Mouse (Mus musculus) limb, embryonic 12.5 days (tissue): ENCODE data around the gene Il22. TPM values are rescaled to one million over a fixed set of nuclear protein-coding genes. Genes with fewer than 3 reads are reported as not detected.
A peak's percentile ranks its signal among the peaks of the same experiment; 100 is the strongest.
"Not testable (repeated sequence)": the region's sequence is repeated elsewhere in the genome, so short reads cannot be mapped to it uniquely, and the experiment has no call there.

Experiments
- ATAC-seq: fragments of 200-750 bp; cut with Nextera tagmentation; 2 replicates; pipeline ENCODE4 v1.8.0; 2017; ENCODE audit warnings: low read depth, moderate TSS enrichment; ENCODE audit not compliant: insufficient number of reproducible peaks, insufficient read depth, low FRiP score, low TSS enrichment
- H3K27ac ChIP-seq: fragments of 300-500 bp; sonication (generic); 2 replicates; pipeline ENCODE4 v1.5.1; 2016; ENCODE audit warnings: mild to moderate bottlenecking, moderate library complexity
- H3K27me3 ChIP-seq: fragments of 300-500 bp; sonication (generic); 2 replicates; pipeline ENCODE4 v1.6.1; 2016; ENCODE audit warnings: mild to moderate bottlenecking, moderate library complexity
- H3K36me3 ChIP-seq: fragments of 300-500 bp; sonication (generic); 2 replicates; pipeline ENCODE4 v1.6.1; 2016; ENCODE audit warnings: mild to moderate bottlenecking, moderate library complexity
- H3K4me1 ChIP-seq: fragments of 300-500 bp; sonication (generic); replicated peaks from 2 replicates; pipeline ENCODE4 v1.6.1; 2016
- H3K4me2 ChIP-seq: fragments of 300-500 bp; sonication (generic); 2 replicates; pipeline ENCODE4 v1.6.1; 2016; ENCODE audit warnings: mild to moderate bottlenecking, moderate library complexity
- H3K4me3 ChIP-seq: fragments of 300-500 bp; sonication (generic); replicated peaks from 2 replicates; pipeline ENCODE4 v1.5.1; 2016; ENCODE audit warnings: mild to moderate bottlenecking
- H3K9ac ChIP-seq: fragments of 300-500 bp; sonication (generic); replicated peaks from 2 replicates; pipeline ENCODE4 v1.6.1; 2016; ENCODE audit warnings: mild to moderate bottlenecking, moderate library complexity
- H3K9me3 ChIP-seq: fragments of 300-500 bp; sonication (generic); 2 replicates; pipeline ENCODE4 v1.6.1; 2016; ENCODE audit warnings: mild to moderate bottlenecking, moderate library complexity
- WGBS: fragments of 180-500 bp; shearing (Covaris S2); methylation state at CpG from one replicate; pipeline ENCODE4 v1.1.7; 2016; 5-methylcytosine and 5-hydroxymethylcytosine counted together
- polyA plus RNA-seq: library from polyadenylated mRNA; unstranded; fragments of >200 nt; fragmentation: Nextera tagmentation; extraction: Ambion mirVana; gene quantifications from 2 replicates; pipeline ENCODE4 v1.2.1, GENCODE M21; 2016

The Il22 gene
- polyA plus RNA-seq, 1 experiment from 2014 or later = not detected

DNA sequence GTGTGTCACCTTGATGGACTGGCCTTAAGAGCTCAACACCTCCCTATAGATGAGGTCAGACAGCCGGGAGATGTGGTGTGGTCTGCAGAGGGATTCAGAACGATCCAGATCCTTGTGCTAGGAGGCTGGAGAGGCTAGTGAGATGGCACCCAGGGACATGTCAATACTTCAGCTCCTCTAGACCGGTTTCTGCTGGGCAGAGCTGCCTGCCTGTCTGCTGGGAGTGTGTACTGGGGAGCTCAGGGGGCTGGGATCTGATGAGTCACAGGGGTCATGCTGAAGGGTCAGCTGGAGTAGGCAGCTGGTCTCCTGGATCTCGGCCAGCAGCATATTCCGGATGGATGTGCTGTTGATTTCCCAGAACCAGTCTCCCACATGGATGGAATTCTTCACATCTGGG lies 27.9 kb downstream of the Il22 start:
- H3K9me3 ChIP-seq, H3K4me1 ChIP-seq, H3K4me2 ChIP-seq, ATAC-seq, H3K27me3 ChIP-seq, H3K27ac ChIP-seq, H3K36me3 ChIP-seq, H3K9ac ChIP-seq, H3K4me3 ChIP-seq: not testable (repeated sequence)
- no CpG with 5 or more reads among the region's 5 CpGs for WGBS

DNA sequence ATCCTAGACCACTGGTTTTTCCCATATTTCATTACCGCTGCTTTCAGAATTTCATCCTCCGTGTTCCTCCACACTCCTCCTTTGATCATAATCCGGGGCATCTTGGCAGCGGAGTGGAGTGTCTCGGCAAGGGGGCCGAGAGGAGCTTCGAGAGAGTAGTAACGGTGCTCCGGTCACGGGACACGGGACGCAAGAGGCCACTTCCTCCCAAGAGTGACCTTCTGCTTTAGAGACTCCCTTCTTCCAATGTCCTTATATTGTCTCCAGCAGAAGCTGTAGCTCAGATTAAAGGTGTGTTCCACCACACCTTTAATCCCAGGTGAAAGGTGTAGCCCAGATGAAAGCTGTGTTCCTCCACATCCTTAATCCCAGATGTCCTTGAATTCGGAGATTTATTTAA lies 35.9 kb downstream of the Il22 start, which contains the start of gene Gm32717:
Gene Gm32717, minus strand, starts transcription at position 101 of the 400 bp plus-strand sequence.
- not testable (repeated sequence) for H3K27me3 ChIP-seq, H3K9ac ChIP-seq, H3K36me3 ChIP-seq, H3K4me1 ChIP-seq, H3K27ac ChIP-seq, H3K4me3 ChIP-seq, H3K4me2 ChIP-seq, H3K9me3 ChIP-seq, ATAC-seq
- WGBS = no CpG with 5 or more reads among the region's 13 CpGs

DNA sequence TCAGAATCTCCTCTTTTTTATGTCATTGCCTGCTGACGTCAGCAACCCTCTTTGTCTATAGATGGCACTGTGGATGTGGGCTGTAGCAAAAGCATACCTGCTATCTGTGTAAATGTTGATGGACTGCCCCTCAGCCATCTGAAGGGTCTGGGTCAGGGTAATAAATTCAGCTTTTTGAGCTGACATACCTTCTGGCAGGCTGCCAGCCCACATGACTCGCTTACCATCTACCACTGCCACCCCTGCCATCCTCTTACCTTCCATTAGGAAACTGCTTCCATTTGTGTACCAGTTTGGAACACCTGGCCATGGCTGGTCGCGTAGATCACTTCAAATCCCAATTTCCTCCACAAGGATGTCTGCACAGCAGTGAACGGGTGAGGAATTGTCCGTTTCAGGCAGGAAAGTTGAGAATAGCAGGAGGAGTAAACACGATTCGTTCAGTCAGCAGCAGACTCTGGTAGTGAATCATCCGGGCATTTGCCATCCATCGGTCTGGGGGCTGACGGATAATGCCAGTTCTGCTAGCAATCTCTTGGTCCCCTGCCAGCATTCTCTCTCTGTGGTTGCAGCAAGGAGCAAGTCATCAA lies 44.4 kb downstream of the Il22 start:
- ATAC-seq, H3K27me3 ChIP-seq, H3K4me1 ChIP-seq, H3K9ac ChIP-seq, H3K4me3 ChIP-seq, H3K4me2 ChIP-seq, H3K9me3 ChIP-seq, H3K27ac ChIP-seq, H3K36me3 ChIP-seq: not testable (repeated sequence)
- 85% methylated on average over 11 of the region's 11 CpGs for WGBS

DNA sequence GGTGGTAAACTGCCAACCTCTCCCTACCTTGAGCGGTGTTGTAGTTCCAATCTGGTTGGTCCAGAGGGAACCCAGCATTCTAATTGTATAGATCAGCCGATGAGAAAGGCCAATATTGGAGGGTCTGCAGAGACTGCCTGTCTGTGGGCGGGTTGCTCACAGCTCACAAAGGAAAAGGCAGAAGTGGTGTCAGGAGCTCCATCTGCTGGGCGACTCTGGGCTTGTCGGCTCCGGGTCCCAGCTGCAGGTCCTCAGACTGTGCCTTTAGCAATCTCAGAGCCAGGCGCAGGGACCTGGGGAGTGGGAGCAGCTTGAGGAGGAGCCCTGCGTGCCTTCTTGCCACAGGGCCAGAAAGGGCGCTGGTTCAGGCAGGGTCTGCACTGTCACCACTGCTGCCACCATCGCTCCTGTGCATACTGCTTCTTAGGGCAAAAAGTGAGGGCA lies 46.1 kb downstream of the Il22 start:
- H3K27me3 ChIP-seq = no peaks in the 10 kb centered on the region
- no peak overlapping the region for H3K27ac ChIP-seq
- no peaks in the 10 kb centered on the region for H3K9me3 ChIP-seq
- H3K4me1 ChIP-seq = no peaks in the 10 kb centered on the region
- ATAC-seq = peak; percentile 82
- no peak overlapping the region for H3K4me3 ChIP-seq
- H3K36me3 ChIP-seq = no peaks in the 10 kb centered on the region
- H3K9ac ChIP-seq = no peak overlapping the region
- H3K4me2 ChIP-seq = peak overlapping the region; percentile 29
- 36% methylated on average over 10 of the region's 10 CpGs for WGBS

DNA sequence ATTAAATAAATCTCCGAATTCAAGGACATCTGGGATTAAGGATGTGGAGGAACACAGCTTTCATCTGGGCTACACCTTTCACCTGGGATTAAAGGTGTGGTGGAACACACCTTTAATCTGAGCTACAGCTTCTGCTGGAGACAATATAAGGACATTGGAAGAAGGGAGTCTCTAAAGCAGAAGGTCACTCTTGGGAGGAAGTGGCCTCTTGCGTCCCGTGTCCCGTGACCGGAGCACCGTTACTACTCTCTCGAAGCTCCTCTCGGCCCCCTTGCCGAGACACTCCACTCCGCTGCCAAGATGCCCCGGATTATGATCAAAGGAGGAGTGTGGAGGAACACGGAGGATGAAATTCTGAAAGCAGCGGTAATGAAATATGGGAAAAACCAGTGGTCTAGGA lies 53.6 kb downstream of the Il22 start, which contains the start of gene Gm32802:
Gene Gm32802, plus strand, starts transcription at position 301 of the 400 bp plus-strand sequence.
- no CpG with 5 or more reads among the region's 13 CpGs for WGBS
- not testable (repeated sequence) for H3K4me1 ChIP-seq, H3K27me3 ChIP-seq, H3K9me3 ChIP-seq, H3K36me3 ChIP-seq, ATAC-seq, H3K27ac ChIP-seq, H3K4me3 ChIP-seq, H3K9ac ChIP-seq, H3K4me2 ChIP-seq

Other genes starting within 250 kb of the Il22 start
- 55.0 and 64.0 TPM in 2 replicates for gene Mdm1, start 63.1 kb upstream of the Il22 start, polyA plus RNA-seq
- gene Gm32717, start 35.8 kb downstream of the Il22 start, polyA plus RNA-seq = 0.10 and 0.14 TPM in 2 replicates
- gene Gm32802, start 53.7 kb downstream of the Il22 start, polyA plus RNA-seq = 0.10 and 0.14 TPM in 2 replicates
- gene Iltifb, start 90.1 kb downstream of the Il22 start, polyA plus RNA-seq = not detected in 2 replicates
- gene Gm9040, start 122.0 kb downstream of the Il22 start, polyA plus RNA-seq = not detected in 2 replicates
- gene Gm9044, start 127.5 kb downstream of the Il22 start, polyA plus RNA-seq = not detected in 2 replicates
- gene Gm9045, start 132.9 kb downstream of the Il22 start, polyA plus RNA-seq = 0.10 TPM in 1 of 2 replicates, not detected in the other
- not detected in 2 replicates for gene Gm9046, start 138.3 kb downstream of the Il22 start, polyA plus RNA-seq
- not detected in 2 replicates for gene Gm9048, start 143.7 kb downstream of the Il22 start, polyA plus RNA-seq
- 0.10 TPM in 1 of 2 replicates, not detected in the other for gene Gm9049, start 149.2 kb downstream of the Il22 start, polyA plus RNA-seq
- not detected in 2 replicates for gene Ifng, start 236.1 kb downstream of the Il22 start, polyA plus RNA-seq